Mouse (Mus musculus) heart, embryonic 12.5 days (tissue): ENCODE results near the gene Plxna2. TPM values are rescaled to one million over a fixed set of nuclear protein-coding genes. Genes with fewer than 3 reads are reported as not detected.

ENCODE experiments used
- ATAC-seq: fragments of 200-750 bp; cut with Nextera tagmentation; 2 replicates; pipeline ENCODE4 v1.8.0; 2017; ENCODE audit warnings: moderate TSS enrichment, moderate library complexity; ENCODE audit not compliant: insufficient number of reproducible peaks, low FRiP score
- H3K27ac ChIP-seq: fragments of 300-500 bp; sonication (generic); 2 replicates; pipeline ENCODE4 v1.5.1; 2016; ENCODE audit warnings: mild to moderate bottlenecking, moderate library complexity; ENCODE audit not compliant: poor library complexity, severe bottlenecking
- H3K27me3 ChIP-seq: fragments of 300-500 bp; sonication (generic); replicated peaks from 2 replicates; pipeline ENCODE4 v1.6.1; 2016; ENCODE audit warnings: mild to moderate bottlenecking, moderate library complexity
- H3K36me3 ChIP-seq: fragments of 300-500 bp; sonication (generic); 2 replicates; pipeline ENCODE4 v1.6.1; 2016; ENCODE audit warnings: mild to moderate bottlenecking, moderate library complexity
- H3K4me1 ChIP-seq: fragments of 300-500 bp; sonication (generic); replicated peaks from 2 replicates; pipeline ENCODE4 v1.6.1; 2016; ENCODE audit warnings: mild to moderate bottlenecking
- H3K4me2 ChIP-seq: fragments of 300-500 bp; sonication (generic); 2 replicates; pipeline ENCODE4 v1.6.1; 2016; ENCODE audit warnings: mild to moderate bottlenecking, moderate library complexity
- H3K4me3 ChIP-seq: fragments of 300-500 bp; sonication (generic); 2 replicates; pipeline ENCODE4 v1.5.1; 2016; ENCODE audit warnings: mild to moderate bottlenecking
- H3K9ac ChIP-seq: fragments of 300-500 bp; sonication (generic); 2 replicates; pipeline ENCODE4 v1.6.1; 2016; ENCODE audit warnings: mild to moderate bottlenecking, moderate library complexity
- H3K9me3 ChIP-seq: fragments of 300-500 bp; sonication (generic); replicated peaks from 2 replicates; pipeline ENCODE4 v1.6.1; 2016; ENCODE audit warnings: mild to moderate bottlenecking, moderate library complexity
- WGBS: fragments of 180-500 bp; shearing (Covaris S2); methylation state at CpG from one replicate; pipeline ENCODE4 v1.1.7; 2016; 5-methylcytosine and 5-hydroxymethylcytosine counted together
- polyA plus RNA-seq: library from polyadenylated mRNA; unstranded; fragments of >200 nt; fragmentation: Nextera tagmentation; extraction: Ambion mirVana; gene quantifications from 2 replicates; pipeline ENCODE4 v1.2.1, GENCODE M21; 2016

Plxna2 gene
- polyA plus RNA-seq, 1 experiment from 2014 or later, result 8.0 TPM

GRCm38 (mm10) chr1:194671783-194672524, 53.9 kb downstream of the Plxna2 start:
- ATAC-seq, result no peak
- Histone ChIP-seq H3K27ac (no peak overlapping the region), H3K9me3 (no peaks in the 10 kb centered on the region), H3K4me2 (no peak overlapping the region), H3K9ac (no peak overlapping the region), H3K36me3 (no peaks in the 10 kb centered on the region), H3K27me3 (no peaks in the 10 kb centered on the region), H3K4me3 (no peak overlapping the region), H3K4me1 (peaks cover 19% of the 10 kb centered on the region)
- 82% methylated on average over 4 of the region's 4 CpGs for WGBS

DNA sequence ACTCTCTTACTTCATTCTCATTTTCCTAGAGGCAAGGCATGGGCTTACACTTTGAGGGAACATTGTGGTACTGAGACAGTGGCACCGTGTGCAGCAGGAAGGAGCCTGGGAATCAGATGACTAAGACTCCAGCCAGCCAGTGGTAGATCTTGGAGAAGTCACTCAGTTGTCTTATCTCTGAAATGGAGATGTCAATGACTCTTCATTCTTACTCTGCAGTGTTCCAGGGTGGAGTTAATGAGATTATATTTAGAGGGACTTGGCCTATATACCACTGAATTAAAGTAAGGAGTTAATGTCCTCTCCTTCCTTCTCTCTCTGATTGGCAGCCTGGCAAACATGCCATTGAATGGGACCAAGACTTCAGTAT, 54.5 kb downstream of the Plxna2 start:
- no peak for ATAC-seq

GRCm38 (mm10) chr1:194673229-194673628, 55.2 kb downstream of the Plxna2 start:
- no peak overlapping the region for H3K27ac ChIP-seq
- no peaks in the 10 kb centered on the region for H3K9me3 ChIP-seq
- no peak overlapping the region for H3K9ac ChIP-seq
- H3K4me3 ChIP-seq, result no peak overlapping the region
- no peaks in the 10 kb centered on the region for H3K36me3 ChIP-seq
- no peak for ATAC-seq
- no peaks in the 10 kb centered on the region for H3K27me3 ChIP-seq
- H3K4me1 ChIP-seq, result peaks cover 28% of the 10 kb centered on the region
- H3K4me2 ChIP-seq, result no peak overlapping the region

More for the DNA sequence above, 54.5 kb downstream of the Plxna2 start:
- H3K4me1 ChIP-seq, result peaks cover 21% of the 10 kb centered on the region
- no peaks in the 10 kb centered on the region for H3K27me3 ChIP-seq
- no peak overlapping the region for H3K4me3 ChIP-seq
- H3K36me3 ChIP-seq, result no peaks in the 10 kb centered on the region
- H3K4me2 ChIP-seq, result no peak overlapping the region
- H3K27ac ChIP-seq, result no peak overlapping the region
- no peak overlapping the region for H3K9ac ChIP-seq
- 65% methylated on average over 1 of the region's 1 CpGs for WGBS
- no peaks in the 10 kb centered on the region for H3K9me3 ChIP-seq

GRCm38 (mm10) chr1:194675106-194675890, 57.3 kb downstream of the Plxna2 start:
- H3K4me3 ChIP-seq, result no peak overlapping the region
- no peaks in the 10 kb centered on the region for H3K27me3 ChIP-seq
- H3K4me2 ChIP-seq, result no peak overlapping the region
- peaks cover 44% of the 10 kb centered on the region for H3K4me1 ChIP-seq
- H3K9me3 ChIP-seq, result no peaks in the 10 kb centered on the region
- H3K9ac ChIP-seq, result no peak overlapping the region
- no peak for ATAC-seq
- 85% methylated on average over 3 of the region's 3 CpGs for whole genome bisulfite sequencing
- no peaks in the 10 kb centered on the region for H3K36me3 ChIP-seq
- H3K27ac ChIP-seq, result no peak overlapping the region

GRCm38 (mm10) chr1:194675891-194676200, 57.8 kb downstream of the Plxna2 start:
- H3K9ac ChIP-seq, result no peak overlapping the region
- no peak overlapping the region for H3K4me3 ChIP-seq
- H3K27ac ChIP-seq, result no peak overlapping the region
- H3K27me3 ChIP-seq, result no peaks in the 10 kb centered on the region
- H3K9me3 ChIP-seq, result no peaks in the 10 kb centered on the region
- ATAC-seq, result 0 out of 2 replicates have a peak, but pooled peaks have one; percentile 51
- H3K36me3 ChIP-seq, result no peaks in the 10 kb centered on the region
- WGBS, result 65% methylated on average over 2 of the region's 2 CpGs
- H3K4me2 ChIP-seq, result no peak overlapping the region
- H3K4me1 ChIP-seq, result peaks cover 50% of the 10 kb centered on the region

DNA sequence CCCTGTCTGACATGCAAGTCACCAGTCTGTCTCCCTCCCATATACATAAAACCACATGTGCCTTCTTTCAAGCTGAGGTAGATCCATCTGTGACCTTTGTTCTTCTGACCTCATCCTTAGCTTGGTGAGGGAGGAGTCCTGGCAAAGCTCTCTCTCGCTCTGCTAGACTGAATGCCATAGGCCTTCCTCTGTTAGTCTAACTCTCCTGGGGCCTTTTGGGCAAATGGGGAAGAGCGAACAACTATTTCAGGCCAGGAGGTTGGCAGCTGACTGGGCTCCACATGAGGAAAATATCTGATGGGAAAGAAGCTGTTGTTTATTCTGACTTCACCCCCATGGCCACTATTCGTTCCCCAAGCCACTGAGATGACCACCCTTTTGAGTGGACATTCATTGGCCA, 59.9 kb downstream of the Plxna2 start:
- H3K27ac ChIP-seq, result no peak overlapping the region
- no peak for ATAC-seq

GRCm38 (mm10) chr1:194679147-194679546, 61.1 kb downstream of the Plxna2 start:
- no peak overlapping the region for H3K4me2 ChIP-seq
- ATAC-seq, result no peak
- no peaks in the 10 kb centered on the region for H3K9me3 ChIP-seq
- peaks cover 76% of the 10 kb centered on the region for H3K4me1 ChIP-seq
- no peaks in the 10 kb centered on the region for H3K36me3 ChIP-seq
- no peak overlapping the region for H3K9ac ChIP-seq
- peak overlapping the region; percentile 67 for H3K27ac ChIP-seq
- H3K27me3 ChIP-seq, result no peaks in the 10 kb centered on the region
- no peak overlapping the region for H3K4me3 ChIP-seq

More for the DNA sequence above, 59.9 kb downstream of the Plxna2 start:
- no peaks in the 10 kb centered on the region for H3K27me3 ChIP-seq
- peaks cover 70% of the 10 kb centered on the region for H3K4me1 ChIP-seq
- 81% methylated on average over 3 of the region's 3 CpGs for WGBS
- H3K4me3 ChIP-seq, result no peak overlapping the region
- no peak overlapping the region for H3K4me2 ChIP-seq
- no peaks in the 10 kb centered on the region for H3K9me3 ChIP-seq
- H3K36me3 ChIP-seq, result no peaks in the 10 kb centered on the region
- no peak overlapping the region for H3K9ac ChIP-seq

GRCm38 (mm10) chr1:194680136-194680535, 62.1 kb downstream of the Plxna2 start:
- no peaks in the 10 kb centered on the region for H3K36me3 ChIP-seq
- whole genome bisulfite sequencing, result 7% methylated on average over 2 of the region's 2 CpGs
- no peaks in the 10 kb centered on the region for H3K27me3 ChIP-seq
- peaks cover 72% of the 10 kb centered on the region for H3K4me1 ChIP-seq
- H3K27ac ChIP-seq, result peak overlapping the region; percentile 67
- H3K4me3 ChIP-seq, result no peak overlapping the region
- no peak overlapping the region for H3K9ac ChIP-seq
- H3K9me3 ChIP-seq, result no peaks in the 10 kb centered on the region
- ATAC-seq, result peak; percentile 36; the same call in 1 of the 2 replicates
- no peak overlapping the region for H3K4me2 ChIP-seq

DNA sequence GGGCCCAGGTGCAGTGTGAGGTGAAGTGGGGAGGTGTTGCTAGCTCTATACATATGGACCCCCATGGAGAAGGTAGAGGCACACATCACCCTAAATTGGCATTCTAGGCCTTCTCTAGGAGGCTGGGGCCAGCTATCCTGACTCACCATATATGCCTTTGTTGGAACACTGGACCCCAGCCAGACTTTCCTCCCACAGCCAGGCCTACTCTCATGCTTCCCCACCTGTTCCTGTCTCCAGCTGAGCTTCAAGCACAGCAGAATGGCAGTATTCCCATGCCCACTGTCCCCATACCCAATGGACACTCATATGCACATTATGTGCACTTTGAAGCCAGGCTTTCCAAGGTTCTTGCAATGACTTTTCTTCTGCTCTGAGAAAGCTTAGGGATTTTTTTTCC, 64.0 kb downstream of the Plxna2 start:
- no peak overlapping the region for H3K4me3 ChIP-seq

DNA sequence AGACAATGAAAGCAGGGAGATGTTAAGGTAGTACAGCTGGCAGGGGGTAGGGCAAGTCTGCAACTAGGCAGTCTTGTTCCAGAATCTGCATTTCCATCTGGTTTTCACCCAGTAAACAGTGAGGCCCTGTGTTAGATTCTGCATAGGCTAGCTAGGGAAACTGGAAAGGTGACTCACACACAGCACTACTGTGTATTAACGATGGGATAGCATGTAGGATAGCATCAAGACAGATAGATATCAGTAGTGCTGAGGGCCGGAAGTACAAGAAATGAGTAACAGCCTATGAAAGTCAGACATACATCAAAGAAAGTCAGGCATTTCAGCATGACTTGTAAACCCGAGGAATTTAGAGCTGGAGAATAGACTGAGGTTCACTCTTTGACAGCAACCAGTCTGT, 65.1 kb downstream of the Plxna2 start:
- no peaks in the 10 kb centered on the region for H3K36me3 ChIP-seq
- no peak overlapping the region for H3K27ac ChIP-seq
- H3K27me3 ChIP-seq, result no peaks in the 10 kb centered on the region
- no peaks in the 10 kb centered on the region for H3K9me3 ChIP-seq
- no peak overlapping the region for H3K4me2 ChIP-seq
- ATAC-seq, result no peak
- H3K4me3 ChIP-seq, result no peak overlapping the region
- peaks cover 79% of the 10 kb centered on the region for H3K4me1 ChIP-seq
- 59% methylated on average over 3 of the region's 3 CpGs for WGBS
- no peak overlapping the region for H3K9ac ChIP-seq

More for the DNA sequence above, 64.0 kb downstream of the Plxna2 start:
- no peaks in the 10 kb centered on the region for H3K27me3 ChIP-seq
- H3K27ac ChIP-seq, result no peak overlapping the region
- H3K4me1 ChIP-seq, result peaks cover 80% of the 10 kb centered on the region
- H3K9ac ChIP-seq, result no peak overlapping the region
- no peak overlapping the region for H3K4me2 ChIP-seq
- ATAC-seq, result no peak
- H3K9me3 ChIP-seq, result no peaks in the 10 kb centered on the region
- no peaks in the 10 kb centered on the region for H3K36me3 ChIP-seq

GRCm38 (mm10) chr1:194685896-194686295, 67.9 kb downstream of the Plxna2 start:
- H3K4me2 ChIP-seq, result no peak overlapping the region
- no peak overlapping the region for H3K27ac ChIP-seq
- H3K36me3 ChIP-seq, result no peaks in the 10 kb centered on the region
- no peak overlapping the region for H3K4me3 ChIP-seq
- H3K4me1 ChIP-seq, result peaks cover 68% of the 10 kb centered on the region
- 41% methylated on average over 2 of the region's 2 CpGs for WGBS
- no peaks in the 10 kb centered on the region for H3K27me3 ChIP-seq
- ATAC-seq, result no peak
- H3K9ac ChIP-seq, result no peak overlapping the region
- no peaks in the 10 kb centered on the region for H3K9me3 ChIP-seq
